Mouse (Mus musculus): Measurements from ENCODE around the gene Fga. TPM values are rescaled to one million over a fixed set of nuclear protein-coding genes. Genes with fewer than 3 reads are reported as not detected.

Gene Fga
- polyA plus RNA-seq, 1 experiment from 2014 or later: not detected

- no peak overlapping the region for H3K9ac ChIP-seq (ENCODE audit: low read length)
- no peaks in the 10 kb centered on the region for H3K4me1 ChIP-seq (replicated peaks; ENCODE audit: control insufficient read depth, insufficient read depth, low read length)
- ATAC-seq (replicated peaks; ENCODE audit: low FRiP score) (no peak), DNase-seq (ENCODE audit: low spot score) (no peak)
- no peak overlapping the region for H3K27ac ChIP-seq (ENCODE audit: low read depth, low read length)
- no peaks in the 10 kb centered on the region for H3K9me3 ChIP-seq (ENCODE audit: control insufficient read depth, low read length)
- H3K4me2 ChIP-seq (ENCODE audit: low read depth, low read length, severe bottlenecking): no peak overlapping the region
- no peaks in the 10 kb centered on the region for H3K36me3 ChIP-seq (ENCODE audit: control insufficient read depth, insufficient read depth, low read length)
- no peaks in the 10 kb centered on the region for H3K27me3 ChIP-seq (ENCODE audit: control insufficient read depth, insufficient read depth, low read length)
- WGBS: 93% methylated on average over 19 of the region's 19 CpGs
- no peak overlapping the region for H3K4me3 ChIP-seq (ENCODE audit: low read depth, low read length)
Measured at GRCm38 (mm10) chr3:83012636-83013035, 13.2 kb upstream of the Fga start.

- no peak overlapping the region for H3K27ac ChIP-seq (ENCODE audit: low read depth, low read length)
- no peaks in the 10 kb centered on the region for H3K36me3 ChIP-seq (ENCODE audit: control insufficient read depth, insufficient read depth, low read length)
- H3K27me3 ChIP-seq (ENCODE audit: control insufficient read depth, insufficient read depth, low read length): no peaks in the 10 kb centered on the region
- H3K4me3 ChIP-seq (ENCODE audit: low read depth, low read length): no peak overlapping the region
- H3K4me1 ChIP-seq (replicated peaks; ENCODE audit: control insufficient read depth, insufficient read depth, low read length): no peaks in the 10 kb centered on the region
- ATAC-seq (replicated peaks; ENCODE audit: low FRiP score) (no peak), DNase-seq (ENCODE audit: low spot score) (no peak)
- no peak overlapping the region for H3K9ac ChIP-seq (ENCODE audit: low read length)
- no peak overlapping the region for H3K4me2 ChIP-seq (ENCODE audit: low read depth, low read length, severe bottlenecking)
- H3K9me3 ChIP-seq (ENCODE audit: control insufficient read depth, low read length): no peaks in the 10 kb centered on the region
- WGBS: 91% methylated on average over 10 of the region's 10 CpGs
Measured at GRCm38 (mm10) chr3:83013951-83014350, 11.9 kb upstream of the Fga start.

- ATAC-seq (replicated peaks; ENCODE audit: low FRiP score): no peak
Measured at GRCm38 (mm10) chr3:83016236-83016635, 9.6 kb upstream of the Fga start.

GRCm38 (mm10) chr3:83020387-83020786 is 5.5 kb upstream of the Fga start:
- no peaks in the 10 kb centered on the region for H3K4me1 ChIP-seq (replicated peaks; ENCODE audit: control insufficient read depth, insufficient read depth, low read length)
- H3K9me3 ChIP-seq (ENCODE audit: control insufficient read depth, low read length): no peaks in the 10 kb centered on the region
- no peak overlapping the region for H3K27ac ChIP-seq (ENCODE audit: low read depth, low read length)
- H3K36me3 ChIP-seq (ENCODE audit: control insufficient read depth, insufficient read depth, low read length): no peaks in the 10 kb centered on the region
- WGBS: 79% methylated on average over 2 of the region's 2 CpGs
- no peak overlapping the region for H3K4me3 ChIP-seq (ENCODE audit: low read depth, low read length)
- no peak overlapping the region for H3K4me2 ChIP-seq (ENCODE audit: low read depth, low read length, severe bottlenecking)
- DNase-seq (ENCODE audit: low spot score) (no peak), ATAC-seq (replicated peaks; ENCODE audit: low FRiP score) (no peak)
- H3K27me3 ChIP-seq (ENCODE audit: control insufficient read depth, insufficient read depth, low read length): no peaks in the 10 kb centered on the region
- no peak overlapping the region for H3K9ac ChIP-seq (ENCODE audit: low read length)

More at GRCm38 (mm10) chr3:83016236-83016635, 9.6 kb upstream of the Fga start:
- DNase-seq (ENCODE audit: low spot score): no peak
- H3K4me2 ChIP-seq (ENCODE audit: low read depth, low read length, severe bottlenecking): no peak overlapping the region
- no peaks in the 10 kb centered on the region for H3K4me1 ChIP-seq (replicated peaks; ENCODE audit: control insufficient read depth, insufficient read depth, low read length)
- no peaks in the 10 kb centered on the region for H3K9me3 ChIP-seq (ENCODE audit: control insufficient read depth, low read length)
- no peaks in the 10 kb centered on the region for H3K27me3 ChIP-seq (ENCODE audit: control insufficient read depth, insufficient read depth, low read length)
- H3K9ac ChIP-seq (ENCODE audit: low read length): no peak overlapping the region
- no peaks in the 10 kb centered on the region for H3K36me3 ChIP-seq (ENCODE audit: control insufficient read depth, insufficient read depth, low read length)
- H3K4me3 ChIP-seq (ENCODE audit: low read depth, low read length): no peak overlapping the region
- 90% methylated on average over 1 of the region's 1 CpGs for WGBS
- no peak overlapping the region for H3K27ac ChIP-seq (ENCODE audit: low read depth, low read length)

GRCm38 (mm10) chr3:83021176-83021575 is 4.7 kb upstream of the Fga start:
- 92% methylated on average over 5 of the region's 5 CpGs for WGBS
- no peaks in the 10 kb centered on the region for H3K4me1 ChIP-seq (replicated peaks; ENCODE audit: control insufficient read depth, insufficient read depth, low read length)
- ATAC-seq (replicated peaks; ENCODE audit: low FRiP score): no peak
- no peak for DNase-seq (ENCODE audit: low spot score)
- H3K9me3 ChIP-seq (ENCODE audit: control insufficient read depth, low read length): no peaks in the 10 kb centered on the region
- H3K4me3 ChIP-seq (ENCODE audit: low read depth, low read length): no peak overlapping the region
- no peak overlapping the region for H3K27ac ChIP-seq (ENCODE audit: low read depth, low read length)
- no peak overlapping the region for H3K4me2 ChIP-seq (ENCODE audit: low read depth, low read length, severe bottlenecking)
- H3K9ac ChIP-seq (ENCODE audit: low read length): no peak overlapping the region
- H3K36me3 ChIP-seq (ENCODE audit: control insufficient read depth, insufficient read depth, low read length): no peaks in the 10 kb centered on the region
- no peaks in the 10 kb centered on the region for H3K27me3 ChIP-seq (ENCODE audit: control insufficient read depth, insufficient read depth, low read length)

- Histone ChIP-seq H3K4me3 (ENCODE audit: low read depth, low read length) (no peak overlapping the region), H3K4me2 (ENCODE audit: low read depth, low read length, severe bottlenecking) (no peak overlapping the region), H3K36me3 (ENCODE audit: control insufficient read depth, insufficient read depth, low read length) (no peaks in the 10 kb centered on the region), H3K27me3 (ENCODE audit: control insufficient read depth, insufficient read depth, low read length) (no peaks in the 10 kb centered on the region), H3K4me1 (replicated peaks; ENCODE audit: control insufficient read depth, insufficient read depth, low read length) (no peaks in the 10 kb centered on the region), H3K9me3 (ENCODE audit: control insufficient read depth, low read length) (no peaks in the 10 kb centered on the region), H3K9ac (ENCODE audit: low read length) (no peak overlapping the region), H3K27ac (ENCODE audit: low read depth, low read length) (no peak overlapping the region)
- 72% methylated on average over 6 of the region's 6 CpGs for WGBS
- DNase-seq (ENCODE audit: low spot score): no peak
- no peak for ATAC-seq (replicated peaks; ENCODE audit: low FRiP score)
Measured at GRCm38 (mm10) chr3:83025036-83025435, 840 bp upstream of the Fga start.

- DNase-seq (ENCODE audit: low spot score) (no peak), ATAC-seq (replicated peaks; ENCODE audit: low FRiP score) (no peak)
- no peaks in the 10 kb centered on the region for H3K36me3 ChIP-seq (ENCODE audit: control insufficient read depth, insufficient read depth, low read length)
- no peaks in the 10 kb centered on the region for H3K9me3 ChIP-seq (ENCODE audit: control insufficient read depth, low read length)
- H3K27ac ChIP-seq (ENCODE audit: low read depth, low read length): no peak overlapping the region
- H3K4me1 ChIP-seq (replicated peaks; ENCODE audit: control insufficient read depth, insufficient read depth, low read length): no peaks in the 10 kb centered on the region
- H3K9ac ChIP-seq (ENCODE audit: low read length): no peak overlapping the region
- WGBS: 88% methylated on average over 9 of the region's 9 CpGs
- H3K4me2 ChIP-seq (ENCODE audit: low read depth, low read length, severe bottlenecking): no peak overlapping the region
- no peaks in the 10 kb centered on the region for H3K27me3 ChIP-seq (ENCODE audit: control insufficient read depth, insufficient read depth, low read length)
- H3K4me3 ChIP-seq (ENCODE audit: low read depth, low read length): no peak overlapping the region
Measured at GRCm38 (mm10) chr3:83027546-83028251, 1.8 kb downstream of the Fga start.

GRCm38 (mm10) chr3:83030331-83030730 is 4.5 kb downstream of the Fga start:
- Histone ChIP-seq H3K36me3 (ENCODE audit: control insufficient read depth, insufficient read depth, low read length) (no peaks in the 10 kb centered on the region), H3K27ac (ENCODE audit: low read depth, low read length) (no peak overlapping the region), H3K4me1 (replicated peaks; ENCODE audit: control insufficient read depth, insufficient read depth, low read length) (0 out of 2 replicates have a peak, but pooled peaks cover 2% of the 10 kb centered on the region), H3K9ac (ENCODE audit: low read length) (no peak overlapping the region), H3K4me3 (ENCODE audit: low read depth, low read length) (no peak overlapping the region), H3K4me2 (ENCODE audit: low read depth, low read length, severe bottlenecking) (no peak overlapping the region), H3K9me3 (ENCODE audit: control insufficient read depth, low read length) (no peaks in the 10 kb centered on the region), H3K27me3 (ENCODE audit: control insufficient read depth, insufficient read depth, low read length) (no peaks in the 10 kb centered on the region)
- WGBS: 77% methylated on average over 4 of the region's 4 CpGs
- ATAC-seq (replicated peaks; ENCODE audit: low FRiP score) (no peak), DNase-seq (ENCODE audit: low spot score) (no peak)

- Histone ChIP-seq H3K4me1 (replicated peaks; ENCODE audit: control insufficient read depth, insufficient read depth, low read length) (0 out of 2 replicates have a peak, but pooled peaks cover 2% of the 10 kb centered on the region), H3K27ac (ENCODE audit: low read depth, low read length) (no peak overlapping the region), H3K36me3 (ENCODE audit: control insufficient read depth, insufficient read depth, low read length) (no peaks in the 10 kb centered on the region), H3K27me3 (ENCODE audit: control insufficient read depth, insufficient read depth, low read length) (no peaks in the 10 kb centered on the region), H3K9me3 (ENCODE audit: control insufficient read depth, low read length) (no peaks in the 10 kb centered on the region), H3K4me3 (ENCODE audit: low read depth, low read length) (no peak overlapping the region), H3K9ac (ENCODE audit: low read length) (no peak overlapping the region; the same call in 1 of the 2 replicates), H3K4me2 (ENCODE audit: low read depth, low read length, severe bottlenecking) (peak overlapping the region; percentile 33; the same call in 1 of the 2 replicates)
- WGBS: 43% methylated on average over 13 of the region's 13 CpGs
- DNase-seq (ENCODE audit: low spot score): no peak
- peak; percentile 71 for ATAC-seq (replicated peaks; ENCODE audit: low FRiP score)
Measured at GRCm38 (mm10) chr3:83032746-83033308, 7.0 kb downstream of the Fga start.

Measured in forebrain, embryonic 11.5 days (tissue).